Mouse (Mus musculus) T-helper 17 cell (primary cell): Measurements from ENCODE around the gene Celf2.

Experiments used
- in situ Hi-C, 2 experiments: fragments of 300-600 bp; cut with MboI, MseI; formaldehyde crosslinking; loops; 1 replicate in 1 of 2; 2 replicates in 1 of 2; pipeline ENCODE4 v1.15.1; 2025; ENCODE audit warnings: high pct_unique_total_duplicates in 2 of 2

Celf2 gene

GRCm38 (mm10) chr2:7267166-7267565 is 242.2 kb downstream of the Celf2 start:
- in situ Hi-C loops, result loop anchor here in 1 of 2 experiments (25.0 kb wide), 1 partner anchor 630 kb away; no protein-coding TSS in a partner anchor

GRCm38 (mm10) chr2:7262668-7263067 is 246.7 kb downstream of the Celf2 start:
- in situ Hi-C loops, result loop anchor here in 1 of 2 experiments (25.0 kb wide), 1 partner anchor 625 kb away; no protein-coding TSS in a partner anchor

GRCm38 (mm10) chr2:7260186-7260585 is 249.2 kb downstream of the Celf2 start:
- in situ Hi-C loops, result loop anchor here in 1 of 2 experiments (25.0 kb wide), 1 partner anchor 623 kb away; no protein-coding TSS in a partner anchor

- in situ Hi-C loops, result loop anchor here in 1 of 2 experiments (25.0 kb wide), 1 partner anchor 622 kb away; no protein-coding TSS in a partner anchor
These were observed 249.7 kb downstream of the Celf2 start for GRCm38 (mm10) chr2:7259616-7260015.

GRCm38 (mm10) chr2:7256023-7256422 is 253.3 kb downstream of the Celf2 start:
- in situ Hi-C loops, result loop anchor here in 1 of 2 experiments (25.0 kb wide), 1 partner anchor 619 kb away; no protein-coding TSS in a partner anchor

- in situ Hi-C loops, result loop anchor here in 1 of 2 experiments (25.0 kb wide), 1 partner anchor 618 kb away; no protein-coding TSS in a partner anchor
These were observed 254.0 kb downstream of the Celf2 start for GRCm38 (mm10) chr2:7255386-7255785.

- in situ Hi-C loops, result loop anchor here in 1 of 2 experiments (25.0 kb wide), 1 partner anchor 613 kb away; no protein-coding TSS in a partner anchor
These were observed 259.0 kb downstream of the Celf2 start for GRCm38 (mm10) chr2:7250314-7250713.

GRCm38 (mm10) chr2:7249002-7249401 is 260.4 kb downstream of the Celf2 start:
- in situ Hi-C loops, result no loop called here

- in situ Hi-C loops, result no loop called here
These were observed 263.2 kb downstream of the Celf2 start for GRCm38 (mm10) chr2:7245958-7246774.

GRCm38 (mm10) chr2:7242139-7242538 is 267.2 kb downstream of the Celf2 start:
- in situ Hi-C loops, result no loop called here

- in situ Hi-C loops, result no loop called here
These were observed 267.8 kb downstream of the Celf2 start for GRCm38 (mm10) chr2:7241523-7241941.

GRCm38 (mm10) chr2:7237283-7237682 is 272.1 kb downstream of the Celf2 start:
- in situ Hi-C loops, result no loop called here

- in situ Hi-C loops, result no loop called here
These were observed 272.9 kb downstream of the Celf2 start for GRCm38 (mm10) chr2:7236452-7236851.

- in situ Hi-C loops, result no loop called here
These were observed 274.2 kb downstream of the Celf2 start for GRCm38 (mm10) chr2:7235059-7235741.

GRCm38 (mm10) chr2:7234587-7234986 is 274.8 kb downstream of the Celf2 start:
- in situ Hi-C loops, result no loop called here

- in situ Hi-C loops, result no loop called here
These were observed 276.0 kb downstream of the Celf2 start for GRCm38 (mm10) chr2:7233411-7233810.

GRCm38 (mm10) chr2:7226785-7227184 is 282.6 kb downstream of the Celf2 start:
- in situ Hi-C loops, result no loop called here

GRCm38 (mm10) chr2:7224346-7225071 is 284.9 kb downstream of the Celf2 start:
- in situ Hi-C loops, result no loop called here

- in situ Hi-C loops, result no loop called here
These were observed 285.8 kb downstream of the Celf2 start for GRCm38 (mm10) chr2:7223538-7223937.

GRCm38 (mm10) chr2:7222886-7223285 is 286.5 kb downstream of the Celf2 start:
- in situ Hi-C loops, result no loop called here

- in situ Hi-C loops, result no loop called here
These were observed 287.5 kb downstream of the Celf2 start for GRCm38 (mm10) chr2:7221856-7222255.
